Mouse (Mus musculus) olfactory bulb, adult 2 months (tissue): ENCODE measurements around the gene Slc6a21. TPM values are rescaled to one million over a fixed set of nuclear protein-coding genes. Genes with fewer than 3 reads are reported as not detected.
"Not testable (repeated sequence)": the region's sequence is repeated elsewhere in the genome, so short reads cannot be mapped to it uniquely, and the experiment has no call there.

Source experiments
- H3K27ac ChIP-seq: fragments of 200-500 bp; 2 replicates; pipeline ENCODE4 v1.5.1; 2012; ENCODE audit warnings: low read depth, low read length; ENCODE audit not compliant: insufficient read depth
- H3K4me1 ChIP-seq: fragments of 200-500 bp; 2 replicates; pipeline ENCODE4 v1.6.1; 2012; ENCODE audit warnings: low read length; ENCODE audit not compliant: control insufficient read depth, insufficient read depth
- H3K4me3 ChIP-seq: fragments of 200-500 bp; 2 replicates; pipeline ENCODE4 v1.5.1; 2012; ENCODE audit warnings: mild to moderate bottlenecking, low read depth, low read length, moderate library complexity; ENCODE audit not compliant: insufficient read depth
- CTCF ChIP-seq: fragments of 200-500 bp; IDR thresholded peaks from 2 replicates; pipeline ENCODE4 v1.5.1; 2012; ENCODE audit warnings: low read depth, mild to moderate bottlenecking, low read length, moderate library complexity; ENCODE audit not compliant: insufficient read depth
- POLR2A ChIP-seq: fragments of 200-500 bp; IDR thresholded peaks from 2 replicates; pipeline ENCODE4 v1.6.1; 2012; ENCODE audit warnings: mild to moderate bottlenecking, low read depth, low read length, moderate library complexity; ENCODE audit not compliant: insufficient read depth
- WGBS: fragments of 180-500 bp; shearing (Covaris S2); methylation state at CpG from one replicate; pipeline ENCODE4 v1.1.7; 2018; 5-methylcytosine and 5-hydroxymethylcytosine counted together
- polyA plus RNA-seq: library from polyadenylated mRNA; stranded (reverse); fragments of >200 nt; gene quantifications from 2 replicates; pipeline ENCODE4 v1.2.4, GENCODE M21; 2012; ENCODE audit warnings: low replicate concordance; ENCODE audit not compliant: missing spikeins, insufficient read depth, insufficient read length

The Slc6a21 gene
- polyA plus RNA-seq, 1 experiment = not detected

DNA sequence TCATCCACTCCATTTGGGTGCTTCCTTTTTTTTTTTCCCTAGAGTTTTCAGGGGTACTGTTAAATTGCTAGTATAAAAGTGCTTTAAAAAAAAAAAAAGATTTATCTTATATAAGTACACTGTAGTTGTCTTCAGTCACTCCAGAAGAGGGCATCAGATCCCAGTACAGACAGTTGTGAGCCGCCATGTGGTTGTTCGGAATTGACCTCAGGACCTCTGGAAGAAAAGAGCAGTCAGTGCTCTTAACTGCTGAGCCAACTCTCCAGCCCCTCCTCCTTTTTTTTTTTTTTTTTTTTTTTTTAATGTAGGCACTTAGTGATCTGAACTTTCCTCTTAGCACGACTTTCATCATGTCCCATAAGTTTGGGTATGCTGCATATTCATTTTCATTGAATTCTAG lies 29.6 kb upstream of the Slc6a21 start:
- Histone ChIP-seq H3K4me3 (no peak overlapping the region), H3K4me1 (no peaks in the 10 kb centered on the region), H3K27ac (no peak overlapping the region)
- WGBS = 38% methylated on average over 3 of the region's 3 CpGs
- TF ChIP-seq POLR2A (no peak), CTCF (no peak)

DNA sequence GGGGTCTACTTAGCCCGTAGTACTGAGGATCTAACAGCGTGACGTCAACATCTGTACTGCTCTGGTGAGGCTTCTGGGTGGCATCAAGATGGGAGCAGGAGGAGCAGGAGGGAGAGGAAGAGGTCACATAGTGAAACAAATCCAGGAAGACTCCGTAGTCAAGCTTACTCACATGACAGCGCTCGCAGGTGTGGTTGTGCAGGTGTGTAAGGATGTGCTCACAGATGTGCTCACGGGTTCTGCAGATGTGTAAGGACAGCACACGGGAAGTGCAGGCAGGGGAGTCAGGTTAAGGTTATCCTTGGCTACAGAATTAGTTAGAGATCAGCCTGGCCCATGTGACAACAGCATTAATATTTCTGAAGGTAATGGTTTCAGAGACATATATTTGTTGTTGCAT lies 23.5 kb upstream of the Slc6a21 start:
- H3K27ac ChIP-seq = no peak overlapping the region
- H3K4me1 ChIP-seq = peaks cover 9% of the 10 kb centered on the region; the same call in 1 of the 2 replicates
- no peak overlapping the region for H3K4me3 ChIP-seq
- WGBS = 92% methylated on average over 8 of the region's 8 CpGs
- TF ChIP-seq CTCF (no peak), POLR2A (no peak)

DNA sequence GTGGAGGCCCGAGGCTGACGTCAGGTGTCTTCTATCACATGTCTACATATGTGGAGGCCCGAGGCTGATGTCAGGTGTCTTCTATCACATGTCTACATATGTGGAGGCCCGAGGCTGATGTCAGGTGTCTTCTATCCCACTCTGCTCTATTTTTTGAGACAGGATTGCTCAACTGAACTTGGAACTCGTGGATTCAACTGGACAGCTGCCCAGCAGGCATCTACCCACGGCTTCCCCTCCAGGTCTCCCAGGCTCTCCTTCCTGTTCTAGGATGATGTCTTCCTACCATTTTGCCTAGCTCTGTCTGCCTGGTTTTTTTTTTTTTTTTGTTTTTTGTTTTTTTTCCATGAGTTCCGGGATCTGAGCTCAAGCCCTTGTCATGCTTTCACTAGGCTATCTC lies 21.5 kb upstream of the Slc6a21 start:
- 82% methylated on average over 5 of the region's 7 CpGs for WGBS
- not testable (repeated sequence) for H3K4me3 ChIP-seq, H3K27ac ChIP-seq, H3K4me1 ChIP-seq

DNA sequence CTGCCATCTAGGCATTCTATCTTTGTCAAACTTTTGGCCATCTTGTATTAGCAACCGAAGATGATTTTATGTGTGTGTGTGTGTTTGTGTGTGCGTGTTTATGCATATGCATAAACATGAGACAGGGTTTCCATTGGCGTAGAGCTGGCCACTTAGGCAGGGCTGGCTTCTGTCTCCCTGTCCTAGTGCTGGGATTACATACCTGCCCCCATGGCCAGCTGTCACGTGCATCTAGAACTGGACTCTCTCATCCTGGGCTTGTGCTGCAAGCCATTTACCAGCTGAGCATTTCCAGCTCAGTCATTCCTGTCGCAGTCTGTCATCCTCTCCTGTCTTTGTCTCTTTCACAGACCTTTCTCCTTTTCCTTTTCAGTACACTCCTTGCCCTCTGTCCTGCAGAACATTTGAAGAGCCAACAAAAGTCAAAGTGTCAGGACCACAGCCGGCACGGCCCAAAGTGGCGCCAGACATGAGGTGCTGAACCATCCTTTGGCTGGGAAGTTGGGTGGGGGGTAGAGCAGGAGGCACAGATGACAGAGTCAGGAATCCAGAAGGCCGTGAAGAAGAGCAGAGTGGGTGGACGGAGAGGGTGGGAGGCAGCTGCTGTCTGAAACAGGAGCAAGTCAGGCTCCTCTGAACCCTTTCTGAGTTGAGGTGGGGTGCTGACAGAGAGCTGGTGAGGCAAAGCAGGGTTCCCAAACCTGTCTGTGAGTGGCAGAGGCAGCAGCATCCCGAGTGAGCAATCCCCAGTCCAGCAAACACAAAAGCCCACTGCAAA lies 20.1 kb upstream of the Slc6a21 start:
- H3K27ac ChIP-seq = no peak overlapping the region
- H3K4me1 ChIP-seq = peaks cover 11% of the 10 kb centered on the region; the same call in 1 of the 2 replicates
- H3K4me3 ChIP-seq = no peak overlapping the region
- no peak for TF ChIP-seq CTCF
- no peak for TF ChIP-seq POLR2A
- WGBS = 62% methylated on average over 11 of the region's 11 CpGs

DNA sequence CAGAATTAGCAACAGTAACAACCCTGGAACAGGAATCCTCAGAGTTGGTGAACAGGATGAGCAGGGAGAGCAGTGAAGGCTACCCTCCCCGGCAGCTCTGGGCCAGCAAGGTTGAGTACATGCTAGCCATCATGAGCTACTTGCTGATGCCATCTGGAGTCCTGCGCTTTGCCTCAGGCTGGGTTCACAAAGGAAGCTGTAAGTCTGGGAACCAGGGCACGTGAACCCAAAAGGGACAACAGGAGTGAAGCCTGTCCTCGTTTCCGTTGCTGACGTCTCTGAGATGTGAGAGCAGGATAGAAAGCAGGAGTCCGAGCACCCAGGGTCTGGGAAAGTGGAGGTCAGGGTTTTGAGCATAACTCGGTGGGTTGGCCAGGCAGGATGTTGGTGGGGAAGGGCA lies 18.0 kb upstream of the Slc6a21 start:
- 91% methylated on average over 8 of the region's 8 CpGs for WGBS
- TF ChIP-seq CTCF (no peak), POLR2A (no peak)
- Histone ChIP-seq H3K27ac (no peak overlapping the region), H3K4me1 (peaks cover 15% of the 10 kb centered on the region), H3K4me3 (no peak overlapping the region)

DNA sequence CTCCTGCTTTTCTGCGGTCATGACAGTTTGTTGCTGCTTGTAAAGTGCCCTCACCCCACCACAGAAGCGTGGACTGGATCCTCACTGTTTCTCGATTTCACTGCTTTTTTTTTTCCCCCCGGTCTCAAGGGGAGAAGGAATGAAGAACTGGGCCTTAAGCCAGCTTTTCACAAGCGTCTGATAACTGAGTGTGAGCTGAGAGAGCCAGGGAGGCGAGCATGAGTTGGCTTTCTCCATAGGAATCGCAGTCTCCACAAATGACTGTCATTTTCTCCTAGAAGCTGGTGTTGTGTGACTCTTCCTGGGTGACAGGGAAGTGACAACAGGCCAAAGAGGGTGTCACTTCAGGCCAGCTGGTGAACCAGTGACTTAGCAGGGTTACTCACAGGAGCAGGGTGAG lies 15.0 kb upstream of the Slc6a21 start:
- WGBS = 45% methylated on average over 7 of the region's 7 CpGs
- H3K27ac ChIP-seq = no peak overlapping the region
- no peak overlapping the region for H3K4me3 ChIP-seq
- H3K4me1 ChIP-seq = peaks cover 13% of the 10 kb centered on the region
- TF ChIP-seq CTCF = no peak

DNA sequence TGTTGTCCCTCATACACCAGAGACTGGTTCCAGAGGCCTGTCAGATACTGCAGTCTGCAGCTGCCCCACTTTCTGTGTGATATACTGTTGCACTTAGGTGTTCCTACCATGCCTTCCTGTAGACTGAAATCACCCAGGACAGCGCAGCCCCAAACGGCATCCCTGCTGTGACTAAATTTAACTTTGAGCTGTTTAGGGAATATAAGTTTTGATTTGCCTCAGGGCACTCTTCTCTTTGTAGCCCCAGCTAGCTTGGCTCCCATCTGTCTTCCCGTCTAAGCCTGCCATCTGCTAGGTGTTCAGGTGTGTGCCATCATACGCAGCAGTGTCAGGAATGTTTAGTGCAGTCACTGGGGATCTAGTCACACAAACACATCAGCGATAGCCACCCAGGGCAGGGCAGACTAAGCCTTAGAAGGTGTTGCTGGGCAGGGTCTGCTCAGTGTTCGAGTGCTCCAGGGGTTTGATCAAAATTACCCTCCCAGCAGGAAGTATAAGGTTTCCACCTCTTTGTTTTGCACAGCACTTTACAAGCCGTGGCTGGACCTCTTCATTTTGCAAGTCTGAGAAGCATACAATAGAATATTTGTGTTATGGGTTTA lies 14.2 kb upstream of the Slc6a21 start:
- Histone ChIP-seq H3K4me3 (no peak overlapping the region), H3K27ac (no peak overlapping the region), H3K4me1 (peaks cover 6% of the 10 kb centered on the region)
- no peak for TF ChIP-seq CTCF
- no peak for TF ChIP-seq POLR2A
- 82% methylated on average over 7 of the region's 7 CpGs for WGBS

DNA sequence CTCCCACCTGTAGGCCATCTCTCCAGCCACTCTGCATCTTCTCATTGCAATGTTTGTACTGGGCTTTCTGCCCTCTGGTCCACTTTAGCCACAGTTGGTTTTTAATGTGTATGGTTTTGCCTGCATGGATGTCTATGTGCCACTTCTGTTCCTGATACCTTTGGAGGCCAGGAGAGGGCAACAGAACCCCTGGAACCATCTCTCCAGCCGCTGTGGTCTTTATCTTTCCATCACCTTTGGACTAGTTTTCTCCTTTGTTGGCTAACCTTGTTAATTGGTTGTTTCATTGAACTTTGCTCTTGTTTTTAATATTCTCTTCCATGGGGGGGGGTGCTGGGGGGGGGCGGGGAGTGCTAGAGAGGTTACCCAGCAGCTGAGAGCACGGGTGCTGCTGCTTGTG lies 13.0 kb upstream of the Slc6a21 start:
- 84% methylated on average over 3 of the region's 3 CpGs for WGBS
- H3K27ac ChIP-seq = no peak overlapping the region
- H3K4me3 ChIP-seq = no peak overlapping the region
- H3K4me1 ChIP-seq = peaks cover 6% of the 10 kb centered on the region
- TF ChIP-seq CTCF = no peak

DNA sequence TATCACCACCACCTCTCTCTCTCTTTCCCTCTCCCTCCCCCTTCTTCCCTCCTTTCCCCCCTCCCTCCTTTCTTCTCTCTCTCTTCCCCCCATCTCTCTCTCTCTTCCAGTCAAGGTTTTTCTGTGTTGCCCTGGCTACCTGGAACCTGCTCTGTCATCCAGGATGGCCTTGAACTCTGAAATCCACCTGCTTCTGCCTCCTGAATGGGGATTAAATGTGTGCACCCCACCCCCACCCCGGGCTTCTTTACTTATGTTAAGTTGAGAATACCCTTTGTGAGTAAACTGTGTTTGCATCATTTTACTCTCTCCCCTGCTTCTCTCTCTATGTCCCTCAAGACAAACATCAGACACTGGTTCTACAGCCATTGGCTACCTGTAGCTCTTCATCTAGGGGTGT lies 11.8 kb upstream of the Slc6a21 start:
- 86% methylated on average over 1 of the region's 1 CpGs for WGBS

DNA sequence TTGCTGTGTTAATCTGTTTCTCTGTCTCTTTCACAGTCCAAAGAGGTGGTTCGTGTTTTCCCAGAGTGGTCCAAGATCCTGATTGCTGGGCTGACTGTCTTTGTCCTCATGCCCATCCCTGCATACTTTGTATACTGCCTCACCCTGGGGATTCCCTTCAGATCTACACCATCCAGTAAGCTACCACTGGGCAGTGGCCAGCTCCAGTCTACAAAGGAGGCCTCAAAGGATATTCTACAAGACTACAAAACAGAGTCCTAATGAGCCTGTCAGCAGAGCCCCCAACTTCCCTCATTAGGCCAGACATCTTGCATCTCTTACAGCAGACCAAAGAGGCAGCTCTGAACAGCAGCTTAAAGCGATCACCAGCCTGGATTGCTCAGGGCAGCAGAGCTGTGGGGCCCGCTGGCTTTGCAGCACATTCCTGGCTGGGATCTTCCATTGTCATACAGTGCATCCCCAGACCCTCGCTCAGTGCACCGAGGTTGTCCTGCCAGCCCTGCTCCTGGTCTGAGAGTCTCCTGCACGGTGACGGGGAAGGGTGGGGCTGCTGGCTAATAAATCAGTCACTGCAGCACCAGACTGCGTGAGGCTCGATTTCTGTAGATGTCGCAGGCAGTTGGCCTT lies 4.4 kb upstream of the Slc6a21 start:
- no peak overlapping the region for H3K27ac ChIP-seq
- WGBS = 77% methylated on average over 10 of the region's 10 CpGs
- H3K4me3 ChIP-seq = no peak overlapping the region
- TF ChIP-seq CTCF = no peak
- no peak for TF ChIP-seq POLR2A
- peaks cover 4% of the 10 kb centered on the region for H3K4me1 ChIP-seq

More for the DNA sequence above, 11.8 kb upstream of the Slc6a21 start:
- Histone ChIP-seq H3K27ac (no peak overlapping the region), H3K4me3 (no peak overlapping the region), H3K4me1 (peaks cover 6% of the 10 kb centered on the region)
- TF ChIP-seq CTCF (no peak), POLR2A (no peak)
